Mouse (Mus musculus): Measurements from ENCODE around the gene 1700016D06Rik. TPM values are rescaled to one million over a fixed set of nuclear protein-coding genes. Genes with fewer than 3 reads are reported as not detected.

1700016D06Rik gene
- total RNA-seq, 2 experiments from 2014 or later: not detected

Other genes starting within 250 kb of the 1700016D06Rik start
- 0.63 and 4.8 TPM in 2 replicates for gene Rab20, start 222.4 kb downstream of the 1700016D06Rik start, total RNA-seq (2015; ENCODE audit: low replicate concordance)
- gene Rab20, start 222.4 kb downstream of the 1700016D06Rik start, total RNA-seq (2017; ENCODE audit: low replicate concordance): 1.5 and 4.4 TPM in 2 replicates
- gene Naxd, start 203.6 kb downstream of the 1700016D06Rik start, total RNA-seq (2015; ENCODE audit: low replicate concordance): 11.0 and 14.8 TPM in 2 replicates
- gene Naxd, start 203.6 kb downstream of the 1700016D06Rik start, total RNA-seq (2017; ENCODE audit: low replicate concordance): 11.7 and 13.9 TPM in 2 replicates
- gene Cars2, start 150.3 kb downstream of the 1700016D06Rik start, total RNA-seq (2015; ENCODE audit: low replicate concordance): 7.1 and 8.6 TPM in 2 replicates
- 3.4 and 16.0 TPM in 2 replicates for gene Cars2, start 150.3 kb downstream of the 1700016D06Rik start, total RNA-seq (2017; ENCODE audit: low replicate concordance)
- gene Ing1, start 145.5 kb downstream of the 1700016D06Rik start, total RNA-seq (2015; ENCODE audit: low replicate concordance): 16.3 and 16.5 TPM in 2 replicates
- 19.3 and 25.9 TPM in 2 replicates for gene Ing1, start 145.5 kb downstream of the 1700016D06Rik start, total RNA-seq (2017; ENCODE audit: low replicate concordance)
- 14.8 and 21.1 TPM in 2 replicates for gene Ankrd10, start 65.3 kb downstream of the 1700016D06Rik start, total RNA-seq (2015; ENCODE audit: low replicate concordance)
- 5.5 and 6.3 TPM in 2 replicates for gene Ankrd10, start 65.3 kb downstream of the 1700016D06Rik start, total RNA-seq (2017; ENCODE audit: low replicate concordance)
- 5.4 and 10.9 TPM in 2 replicates for gene Arhgef7, start 26.7 kb upstream of the 1700016D06Rik start, total RNA-seq (2015; ENCODE audit: low replicate concordance)
- 1.9 and 5.6 TPM in 2 replicates for gene Arhgef7, start 26.7 kb upstream of the 1700016D06Rik start, total RNA-seq (2017; ENCODE audit: low replicate concordance)
- not detected in 2 replicates for gene Tex29, start 139.4 kb upstream of the 1700016D06Rik start, total RNA-seq (2015; ENCODE audit: low replicate concordance)
- not detected in 2 replicates for gene Tex29, start 139.4 kb upstream of the 1700016D06Rik start, total RNA-seq (2017; ENCODE audit: low replicate concordance)